Mouse (Mus musculus) embryonic facial prominence, embryonic 11.5 days (tissue): ENCODE data around the gene Mief2. TPM values are rescaled to one million over a fixed set of nuclear protein-coding genes. Genes with fewer than 3 reads are reported as not detected.

Experiments used
- ATAC-seq: fragments of 200-750 bp; cut with Nextera tagmentation; replicated peaks from 2 replicates; pipeline ENCODE4 v1.8.0; 2017; ENCODE audit warnings: low read depth; ENCODE audit not compliant: insufficient number of reproducible peaks, low FRiP score, low TSS enrichment
- DNase-seq: peaks from one replicate; pipeline ENCODE4 v3.0.0-alpha.2; 2015; ENCODE audit warnings: low spot score
- H3K27ac ChIP-seq: fragments of 300-500 bp; sonication (generic); replicated peaks from 2 replicates; pipeline ENCODE4 v1.5.1; 2014; ENCODE audit warnings: mild to moderate bottlenecking, low read depth, low read length, control low read depth
- H3K27me3 ChIP-seq: fragments of 300-500 bp; sonication (generic); 2 replicates; pipeline ENCODE4 v1.6.1; 2014; ENCODE audit warnings: mild to moderate bottlenecking, low read length, moderate library complexity, mixed read lengths; ENCODE audit not compliant: control insufficient read depth, insufficient read depth
- H3K36me3 ChIP-seq: fragments of 300-500 bp; sonication (generic); replicated peaks from 2 replicates; pipeline ENCODE4 v1.6.1; 2014; ENCODE audit warnings: low read depth, mild to moderate bottlenecking, low read length, moderate library complexity, mixed read lengths; ENCODE audit not compliant: control insufficient read depth, insufficient read depth
- H3K4me1 ChIP-seq: fragments of 300-500 bp; sonication (generic); 2 replicates; pipeline ENCODE4 v1.6.1; 2014; ENCODE audit warnings: low read length, mixed read lengths; ENCODE audit not compliant: control insufficient read depth, insufficient read depth
- H3K4me2 ChIP-seq: fragments of 300-500 bp; sonication (generic); 2 replicates; pipeline ENCODE4 v1.6.1; 2014; ENCODE audit warnings: low read depth, mild to moderate bottlenecking, control low read depth, low read length, moderate library complexity
- H3K4me3 ChIP-seq: fragments of 300-500 bp; sonication (generic); 2 replicates; pipeline ENCODE4 v1.5.1; 2014; ENCODE audit warnings: low read depth, low read length, control low read depth
- H3K9ac ChIP-seq: fragments of 300-500 bp; sonication (generic); replicated peaks from 2 replicates; pipeline ENCODE4 v1.6.1; 2014; ENCODE audit warnings: mild to moderate bottlenecking, control low read depth, low read length
- H3K9me3 ChIP-seq: fragments of 300-500 bp; sonication (generic); replicated peaks from 2 replicates; pipeline ENCODE4 v1.6.1; 2016; ENCODE audit warnings: mild to moderate bottlenecking, low read length, inconsistent platforms, mixed read lengths; ENCODE audit not compliant: control insufficient read depth
- WGBS: fragments of 180-500 bp; shearing (Covaris S2); extraction: QIAGEN DNeasy Blood & Tissue Kit; methylation state at CpG from one replicate; pipeline ENCODE4 v1.1.7; 2014; 5-methylcytosine and 5-hydroxymethylcytosine counted together
- polyA plus RNA-seq: library from polyadenylated mRNA; unstranded; fragments of >200 nt; fragmentation: Nextera tagmentation; extraction: Ambion mirVana; gene quantifications from 2 replicates; pipeline ENCODE4 v1.2.1, GENCODE M21; 2014

The Mief2 gene
- polyA plus RNA-seq, 1 experiment from 2014 or later, result 11.6 TPM

DNA sequence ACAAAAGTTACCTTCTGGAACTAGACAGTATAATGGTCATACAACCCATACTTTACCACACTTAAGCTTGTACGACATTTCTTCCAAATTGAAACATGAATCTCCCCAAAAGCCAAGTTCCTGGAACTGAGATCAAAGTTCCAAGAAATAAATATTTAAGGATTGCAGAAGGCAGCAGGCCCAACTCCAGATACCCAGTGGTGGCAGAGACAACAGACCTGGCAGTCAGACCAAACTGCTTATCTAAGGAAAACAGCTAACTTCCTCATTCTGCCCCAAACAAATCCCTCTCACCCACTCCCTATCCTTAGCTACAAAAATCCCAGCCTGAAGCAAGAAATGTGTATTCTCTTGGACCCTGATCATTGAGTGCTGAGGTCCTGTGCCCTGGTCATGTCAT lies 46.6 kb downstream of the Mief2 start:
- no peaks in the 10 kb centered on the region for H3K27me3 ChIP-seq
- no peak for ATAC-seq
- H3K4me1 ChIP-seq, result no peaks in the 10 kb centered on the region
- no peak overlapping the region for H3K4me2 ChIP-seq
- H3K9me3 ChIP-seq, result no peaks in the 10 kb centered on the region
- no peak overlapping the region for H3K9ac ChIP-seq
- WGBS, result 95% methylated on average over 1 of the region's 1 CpGs
- H3K36me3 ChIP-seq, result no peaks in the 10 kb centered on the region; the same call in 1 of the 2 replicates
- DNase-seq, result no peak
- H3K4me3 ChIP-seq, result no peak overlapping the region
- no peak overlapping the region for H3K27ac ChIP-seq

- no peak for ATAC-seq
- no peaks in the 10 kb centered on the region for H3K4me1 ChIP-seq
- H3K27ac ChIP-seq, result no peak overlapping the region
- H3K36me3 ChIP-seq, result no peaks in the 10 kb centered on the region; the same call in 1 of the 2 replicates
- H3K27me3 ChIP-seq, result no peaks in the 10 kb centered on the region
- H3K9me3 ChIP-seq, result no peaks in the 10 kb centered on the region
- no peak for DNase-seq
- WGBS, result 57% methylated on average over 6 of the region's 6 CpGs
- peak overlapping the region; percentile 62 for H3K4me2 ChIP-seq
- H3K9ac ChIP-seq, result peak overlapping the region; percentile 6; the same call in 1 of the 2 replicates
- H3K4me3 ChIP-seq, result peak overlapping the region; percentile 70
Observed at GRCm38 (mm10) chr11:60775578-60775977, 47.4 kb downstream of the Mief2 start.

DNA sequence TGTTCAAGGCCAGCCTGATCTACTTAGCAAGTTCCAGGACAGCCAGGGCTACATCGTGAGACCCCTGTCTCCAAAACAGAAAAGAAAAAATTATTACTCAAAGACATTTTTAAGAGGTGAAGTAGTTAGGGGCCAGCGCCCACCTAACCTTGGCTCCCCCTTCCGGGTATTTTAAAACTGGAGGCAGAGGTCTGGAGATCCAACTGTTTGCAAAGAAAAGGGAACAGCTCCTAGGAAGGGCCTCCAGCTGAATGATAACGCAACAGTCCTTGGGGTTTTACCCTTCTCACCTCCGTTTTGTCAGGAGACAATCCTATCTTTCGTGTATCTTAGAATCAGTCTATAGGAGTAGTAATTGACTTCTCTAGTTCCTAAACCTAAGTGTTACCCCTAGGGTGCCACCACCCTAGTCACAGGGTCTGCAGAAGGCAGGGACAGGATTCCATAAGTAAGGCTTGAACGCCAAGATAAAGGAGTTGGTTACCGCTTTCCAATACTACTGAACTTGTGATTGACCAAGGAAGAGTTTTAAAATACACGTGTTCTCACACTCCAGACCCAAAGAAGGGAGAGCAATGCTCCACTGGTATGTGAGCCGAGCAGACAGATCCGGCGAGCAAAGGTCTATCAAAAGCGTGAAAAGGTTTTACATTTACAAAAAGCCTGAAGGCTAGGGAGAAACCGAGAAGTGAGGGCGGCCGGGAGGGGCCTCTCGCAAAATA lies 48.1 kb downstream of the Mief2 start:
- Histone ChIP-seq H3K4me3 (peak overlapping the region; percentile 70), H3K27ac (no peak overlapping the region), H3K9ac (peak overlapping the region; percentile 83), H3K27me3 (no peaks in the 10 kb centered on the region), H3K4me1 (no peaks in the 10 kb centered on the region; the same call in 1 of the 2 replicates), H3K9me3 (no peaks in the 10 kb centered on the region), H3K36me3 (no peaks in the 10 kb centered on the region; the same call in 1 of the 2 replicates), H3K4me2 (peak overlapping the region; percentile 62)
- DNase-seq (no peak), ATAC-seq (no peak)
- WGBS, result 6% methylated on average over 17 of the region's 17 CpGs

DNA sequence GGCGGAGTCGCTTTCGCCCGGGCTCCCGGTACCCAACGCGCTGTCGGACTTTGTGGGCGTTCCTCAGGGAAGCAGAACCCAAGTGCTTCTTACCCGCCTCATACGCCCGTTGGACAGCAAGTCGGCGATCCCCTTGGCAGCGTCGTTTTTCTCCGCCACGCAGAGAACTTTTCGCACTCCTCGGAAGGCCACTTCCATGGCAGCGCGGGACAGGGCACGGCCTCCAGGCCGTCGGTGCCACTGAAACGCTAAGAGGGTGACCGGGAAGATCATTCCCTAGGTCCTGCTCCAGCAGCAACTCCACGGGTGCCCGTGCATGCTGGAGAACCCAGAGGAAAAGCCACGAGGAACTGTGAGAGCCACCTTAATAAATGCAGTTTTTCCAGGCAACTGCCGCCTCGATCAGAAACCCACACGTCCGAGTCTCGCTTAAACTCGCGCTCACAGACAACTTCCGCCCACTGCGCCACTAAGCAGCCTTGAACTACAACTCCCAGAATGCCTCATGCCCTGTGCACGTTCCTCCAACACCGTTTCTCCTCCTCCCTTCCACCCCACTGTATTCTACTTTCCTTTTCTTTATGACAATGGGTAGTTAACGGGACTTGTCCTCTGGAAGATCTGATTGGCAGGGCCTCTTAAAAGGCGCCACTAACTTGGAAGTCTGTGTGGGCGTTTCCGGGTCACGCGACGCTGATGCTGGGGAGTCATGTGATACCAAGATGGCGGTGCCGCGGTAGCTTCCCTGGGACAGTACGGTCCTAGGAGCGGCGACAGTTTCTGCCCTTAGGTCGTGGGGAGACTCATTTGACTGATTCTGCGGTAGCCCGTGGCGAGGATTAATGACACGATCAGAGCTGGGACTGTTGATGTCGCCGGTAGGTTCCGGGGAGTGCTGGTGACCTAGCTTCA lies 48.9 kb downstream of the Mief2 start, which contains the start of the genes Top3a and Smcr8:
TSS of gene Top3a (minus strand) at position 537 of the 912 bp plus-strand sequence.
TSS of gene Smcr8 (plus strand) at position 696 of the 912 bp plus-strand sequence.
- peak within 1 kb of the TSS; percentile 69 for H3K4me2 ChIP-seq
- H3K36me3 ChIP-seq, result no peaks in the 10 kb centered on the region; the same call in 1 of the 2 replicates
- peak; percentile 95 for ATAC-seq
- under 1% methylated on average over 62 of the region's 62 CpGs for WGBS
- H3K4me3 ChIP-seq, result peak within 1 kb of the TSS; percentile 70
- peak within 1 kb of the TSS; percentile 83 for H3K9ac ChIP-seq
- H3K9me3 ChIP-seq, result no peaks in the 10 kb centered on the region
- peak within 1 kb of the TSS; percentile 52 for H3K27ac ChIP-seq
- H3K27me3 ChIP-seq, result no peaks in the 10 kb centered on the region
- H3K4me1 ChIP-seq, result no peaks in the 10 kb centered on the region; the same call in 1 of the 2 replicates
- DNase-seq, result peak; percentile 96

DNA sequence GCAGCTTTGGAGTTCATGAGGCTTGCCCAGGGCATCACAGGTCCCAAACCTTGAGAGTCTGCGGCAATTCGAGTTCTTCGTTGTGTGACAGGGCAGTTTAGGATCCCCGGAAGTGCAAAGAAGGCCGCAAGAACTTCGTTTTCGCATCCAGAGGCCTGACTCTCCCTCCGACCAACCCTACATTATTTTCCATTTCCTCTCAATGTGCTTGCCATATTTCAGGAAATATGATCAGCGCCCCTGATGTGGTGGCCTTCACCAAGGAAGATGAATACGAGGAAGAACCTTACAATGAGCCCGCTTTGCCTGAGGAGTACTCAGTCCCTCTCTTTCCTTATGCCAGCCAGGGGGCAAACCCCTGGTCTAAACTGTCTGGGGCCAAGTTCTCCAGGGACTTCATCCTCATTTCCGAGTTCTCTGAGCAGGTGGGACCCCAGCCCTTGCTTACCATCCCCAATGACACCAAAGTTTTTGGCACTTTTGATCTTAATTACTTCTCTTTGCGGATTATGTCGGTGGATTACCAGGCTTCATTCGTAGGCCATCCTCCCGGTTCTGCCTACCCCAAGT lies 49.7 kb downstream of the Mief2 start:
- no peak for ATAC-seq
- H3K4me1 ChIP-seq, result no peaks in the 10 kb centered on the region; the same call in 1 of the 2 replicates
- peak overlapping the region; percentile 83 for H3K9ac ChIP-seq
- H3K27ac ChIP-seq, result peak overlapping the region; percentile 52
- 25% methylated on average over 16 of the region's 16 CpGs for WGBS
- no peaks in the 10 kb centered on the region for H3K27me3 ChIP-seq
- peak overlapping the region; percentile 69 for H3K4me2 ChIP-seq
- no peaks in the 10 kb centered on the region for H3K9me3 ChIP-seq
- no peaks in the 10 kb centered on the region; the same call in 1 of the 2 replicates for H3K36me3 ChIP-seq
- peak overlapping the region; percentile 70 for H3K4me3 ChIP-seq
- DNase-seq, result no peak

DNA sequence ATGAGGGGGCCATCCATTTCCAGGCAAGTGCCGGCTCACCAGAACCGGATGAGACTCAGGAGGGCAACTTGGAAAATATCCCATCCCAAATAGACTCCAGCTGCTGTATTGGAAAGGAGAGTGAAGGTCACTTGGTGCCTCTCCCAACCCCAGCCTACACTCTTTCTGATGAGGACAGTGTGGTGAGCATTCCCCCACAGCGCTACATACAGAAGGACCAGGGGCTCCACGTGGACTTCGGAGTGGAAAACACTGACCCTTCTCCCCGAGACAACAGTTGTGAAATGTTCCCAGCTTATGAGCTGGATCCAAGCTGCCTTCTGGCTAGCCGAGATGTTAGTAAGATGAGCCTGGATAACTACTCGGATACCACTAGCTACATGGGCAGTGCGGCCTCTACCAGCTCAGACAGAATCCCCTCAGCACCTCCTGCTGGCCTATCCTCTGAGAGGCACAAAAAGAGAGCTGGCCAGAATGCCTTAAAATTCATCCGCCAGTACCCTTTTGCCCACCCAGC lies 51.5 kb downstream of the Mief2 start:
- no peaks in the 10 kb centered on the region for H3K27me3 ChIP-seq
- H3K4me2 ChIP-seq, result peak overlapping the region; percentile 25; the same call in 1 of the 2 replicates
- no peak overlapping the region for H3K4me3 ChIP-seq
- 93% methylated on average over 10 of the region's 10 CpGs for WGBS
- no peak overlapping the region for H3K9ac ChIP-seq
- ATAC-seq (no peak), DNase-seq (no peak)
- no peaks in the 10 kb centered on the region for H3K9me3 ChIP-seq
- no peak overlapping the region for H3K27ac ChIP-seq
- H3K4me1 ChIP-seq, result no peaks in the 10 kb centered on the region; the same call in 1 of the 2 replicates
- H3K36me3 ChIP-seq, result no peaks in the 10 kb centered on the region; the same call in 1 of the 2 replicates
